ENCODE assay signal across 24 mouse cellular contexts in the genomic region with DNA sequence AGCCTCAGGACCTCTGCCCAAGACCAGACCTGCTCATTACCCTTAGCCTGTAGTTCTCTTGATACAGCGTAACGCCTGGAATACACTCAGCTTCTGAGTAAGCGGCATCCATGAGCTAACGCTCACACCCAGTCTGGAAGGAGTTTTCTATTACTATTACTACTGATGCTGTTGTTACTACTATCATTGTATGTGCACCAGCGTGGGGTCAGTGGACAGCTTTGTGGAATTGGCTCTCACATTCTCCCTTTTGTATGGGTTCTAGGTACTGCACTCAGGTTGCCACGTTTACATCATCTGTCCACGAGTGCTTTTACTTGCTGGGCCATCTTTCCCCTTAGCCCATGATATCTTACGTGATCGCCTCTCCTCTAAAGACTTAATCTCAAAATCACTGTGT.
"Had no signal": no experiment of that assay in that cellular context is flagged by ENCODE, and none has a peak within 500 bp of the region (broad histone marks: within the 10 kb centered on the region; RNA-seq: fewer than 3 reads in every experiment).

No protein-coding gene starts in this region.

- H3K4me1 ChIP-seq: hindbrain, embryonic 10.5 days; hindbrain, embryonic 12.5 days; intestine, embryonic 15.5 days; limb, embryonic 13.5 days; limb, embryonic 15.5 days; liver, embryonic 12.5 days had no signal

- H3K4me3 ChIP-seq: gastrocnemius, adult 2 months; hindbrain, embryonic 10.5 days; hindbrain, embryonic 12.5 days; intestine, embryonic 15.5 days; layer of hippocampus, adult 2 months; left cerebral cortex, adult 2 months; limb, embryonic 13.5 days; limb, embryonic 15.5 days; liver, embryonic 12.5 days had no signal

- H3K9ac ChIP-seq: hindbrain, embryonic 12.5 days; hindbrain, embryonic 14.5 days; intestine, embryonic 15.5 days; limb, embryonic 13.5 days; limb, embryonic 15.5 days; liver, embryonic 12.5 days; liver, embryonic 14.5 days had no signal

- DNase-seq: gastrocnemius, adult 2 months; gastrocnemius, postnatal 10 days; gastrocnemius, postnatal 25 days; heart, postnatal 10 days; heart, postnatal 4 days; kidney, adult 18-20 months; kidney, adult 8-10 months; kidney, postnatal 10 days; kidney, postnatal 25 days; kidney, postnatal 4 days had no signal

- ATAC-seq: hindbrain, embryonic 16.5 days; inflammation-experienced regulatory T-cells, adult 6 months; intestine, embryonic 15.5 days; intestine, postnatal 0 days; liver, embryonic 12.5 days had no signal

- H3K27me3 ChIP-seq: hindbrain, embryonic 12.5 days; intestine, embryonic 15.5 days; limb, embryonic 13.5 days; limb, embryonic 15.5 days; liver, embryonic 12.5 days had no signal

- H3K9me3 ChIP-seq: hindbrain, embryonic 12.5 days; intestine, embryonic 15.5 days; limb, embryonic 13.5 days; limb, embryonic 15.5 days; liver, embryonic 12.5 days had no signal

- H3K4me2 ChIP-seq: heart, embryonic 11.5 days; hindbrain, embryonic 12.5 days; hindbrain, embryonic 14.5 days; intestine, embryonic 15.5 days; limb, embryonic 13.5 days; limb, embryonic 15.5 days; liver, embryonic 12.5 days had no signal

- H3K27ac ChIP-seq: gastrocnemius, adult 2 months; hindbrain, embryonic 10.5 days; hindbrain, embryonic 12.5 days; hindbrain, embryonic 14.5 days; intestine, embryonic 15.5 days; layer of hippocampus, adult 2 months; left cerebral cortex, adult 2 months; limb, embryonic 13.5 days; limb, embryonic 15.5 days; liver, embryonic 12.5 days; liver, embryonic 14.5 days had no signal
